Mouse (Mus musculus) heart, embryonic 15.5 days (tissue): ENCODE measurements around the gene H1fx. TPM values are rescaled to one million over a fixed set of nuclear protein-coding genes. Genes with fewer than 3 reads are reported as not detected.

Experiments
- ATAC-seq: fragments of 200-750 bp; cut with Nextera tagmentation; replicated peaks from 2 replicates; pipeline ENCODE4 v1.8.0; 2017; ENCODE audit warnings: low read depth, moderate TSS enrichment; ENCODE audit not compliant: insufficient number of reproducible peaks, insufficient read depth, low FRiP score
- H3K27ac ChIP-seq: fragments of 300-500 bp; sonication (generic); 2 replicates; pipeline ENCODE4 v1.5.1; 2015; ENCODE audit warnings: mild to moderate bottlenecking, inconsistent platforms
- H3K27me3 ChIP-seq: fragments of 300-500 bp; sonication (generic); 2 replicates; pipeline ENCODE4 v1.6.1; 2015; ENCODE audit warnings: inconsistent platforms
- H3K36me3 ChIP-seq: fragments of 300-500 bp; sonication (generic); 2 replicates; pipeline ENCODE4 v1.6.1; 2015; ENCODE audit warnings: mild to moderate bottlenecking, inconsistent platforms
- H3K4me1 ChIP-seq: fragments of 300-500 bp; sonication (generic); replicated peaks from 2 replicates; pipeline ENCODE4 v1.6.1; 2015; ENCODE audit warnings: inconsistent platforms
- H3K4me2 ChIP-seq: fragments of 300-500 bp; sonication (generic); 2 replicates; pipeline ENCODE4 v1.6.1; 2015; ENCODE audit warnings: inconsistent platforms, mild to moderate bottlenecking, moderate library complexity
- H3K4me3 ChIP-seq: fragments of 300-500 bp; sonication (generic); 2 replicates; pipeline ENCODE4 v1.5.1; 2015; ENCODE audit warnings: mild to moderate bottlenecking, inconsistent platforms
- H3K9ac ChIP-seq: fragments of 300-500 bp; sonication (generic); 2 replicates; pipeline ENCODE4 v1.6.1; 2015; ENCODE audit warnings: mild to moderate bottlenecking, inconsistent platforms
- H3K9me3 ChIP-seq: fragments of 300-500 bp; sonication (generic); replicated peaks from 2 replicates; pipeline ENCODE4 v1.6.1; 2016; ENCODE audit warnings: inconsistent platforms
- WGBS: fragments of 180-500 bp; shearing (Covaris S2); methylation state at CpG from one replicate; pipeline ENCODE4 v1.1.7; 2015; ENCODE audit warnings: mixed read lengths; 5-methylcytosine and 5-hydroxymethylcytosine counted together
- polyA plus RNA-seq: library from polyadenylated mRNA; unstranded; fragments of >200 nt; fragmentation: Nextera tagmentation; extraction: Ambion mirVana; gene quantifications from 2 replicates; pipeline ENCODE4 v1.2.1, GENCODE M21; 2015

The H1fx gene
- polyA plus RNA-seq, 1 experiment from 2014 or later, result 18.1 TPM

DNA sequence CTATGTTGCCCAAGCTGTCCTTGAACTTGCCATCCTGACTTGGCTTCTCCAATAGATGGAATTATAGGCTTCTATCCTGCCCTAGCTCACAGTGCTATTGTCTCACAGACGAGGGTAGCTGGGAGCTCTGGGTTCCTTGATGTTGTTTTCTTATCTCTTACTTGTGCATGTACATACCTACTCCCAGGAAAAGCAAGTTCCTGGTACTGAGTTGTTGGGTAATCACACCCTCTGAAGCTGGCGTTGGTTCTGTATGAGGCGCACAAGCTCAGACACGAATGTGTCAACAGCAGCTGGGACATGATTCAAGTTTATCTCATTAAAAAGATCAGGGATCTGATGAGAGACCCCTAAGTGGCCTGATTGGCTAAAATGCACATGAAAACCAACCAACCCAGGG lies 22.0 kb upstream of the H1fx start:
- H3K4me3 ChIP-seq, result no peak overlapping the region
- WGBS, result 66% methylated on average over 4 of the region's 4 CpGs
- H3K36me3 ChIP-seq, result peaks cover 59% of the 10 kb centered on the region
- H3K9ac ChIP-seq, result no peak overlapping the region
- H3K4me1 ChIP-seq, result no peaks in the 10 kb centered on the region
- H3K4me2 ChIP-seq, result no peak overlapping the region
- no peak overlapping the region for H3K27ac ChIP-seq
- ATAC-seq, result no peak
- H3K9me3 ChIP-seq, result no peaks in the 10 kb centered on the region
- H3K27me3 ChIP-seq, result no peaks in the 10 kb centered on the region

DNA sequence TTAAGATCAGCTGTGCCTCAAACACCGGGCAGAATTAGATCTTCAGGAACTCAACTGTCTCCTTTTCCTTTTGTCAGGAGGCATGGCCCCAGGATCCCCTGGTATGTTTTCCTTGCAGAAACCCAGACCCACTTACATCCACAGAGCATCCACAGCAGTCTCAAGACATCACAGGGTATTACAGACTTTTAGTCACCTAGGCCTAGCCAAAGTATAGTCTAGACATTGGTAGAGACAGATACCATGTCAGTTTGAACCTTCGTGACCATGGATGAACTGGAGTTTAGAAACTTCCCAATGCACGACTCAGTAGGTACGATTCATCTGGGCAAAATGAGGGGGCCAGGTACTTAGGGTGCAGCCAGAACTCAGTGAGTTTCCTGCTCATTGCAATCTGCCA lies 16.9 kb upstream of the H1fx start:
- 82% methylated on average over 4 of the region's 4 CpGs for WGBS
- Histone ChIP-seq H3K36me3 (peaks cover 36% of the 10 kb centered on the region), H3K4me2 (no peak overlapping the region), H3K9me3 (no peaks in the 10 kb centered on the region), H3K27ac (no peak overlapping the region), H3K4me3 (no peak overlapping the region), H3K27me3 (no peaks in the 10 kb centered on the region), H3K9ac (no peak overlapping the region), H3K4me1 (peaks cover 16% of the 10 kb centered on the region)
- no peak for ATAC-seq

- no peak overlapping the region for H3K9ac ChIP-seq
- H3K27me3 ChIP-seq, result no peaks in the 10 kb centered on the region
- no peak overlapping the region for H3K4me3 ChIP-seq
- peaks cover 32% of the 10 kb centered on the region for H3K36me3 ChIP-seq
- no peak overlapping the region for H3K4me2 ChIP-seq
- peaks cover 16% of the 10 kb centered on the region for H3K4me1 ChIP-seq
- H3K9me3 ChIP-seq, result no peaks in the 10 kb centered on the region
- WGBS, result 53% methylated on average over 7 of the region's 7 CpGs
- no peak for ATAC-seq
- H3K27ac ChIP-seq, result no peak overlapping the region
Measured at GRCm38 (mm10) chr6:87997706-87998265, 16.3 kb upstream of the H1fx start.

GRCm38 (mm10) chr6:87996606-87997005 lies 15.2 kb upstream of the H1fx start:
- Histone ChIP-seq H3K4me2 (no peak overlapping the region), H3K9me3 (no peaks in the 10 kb centered on the region), H3K4me1 (peaks cover 16% of the 10 kb centered on the region), H3K4me3 (no peak overlapping the region), H3K36me3 (peaks cover 24% of the 10 kb centered on the region), H3K9ac (no peak overlapping the region), H3K27me3 (no peaks in the 10 kb centered on the region), H3K27ac (no peak overlapping the region)
- no peak for ATAC-seq
- 74% methylated on average over 9 of the region's 9 CpGs for WGBS

DNA sequence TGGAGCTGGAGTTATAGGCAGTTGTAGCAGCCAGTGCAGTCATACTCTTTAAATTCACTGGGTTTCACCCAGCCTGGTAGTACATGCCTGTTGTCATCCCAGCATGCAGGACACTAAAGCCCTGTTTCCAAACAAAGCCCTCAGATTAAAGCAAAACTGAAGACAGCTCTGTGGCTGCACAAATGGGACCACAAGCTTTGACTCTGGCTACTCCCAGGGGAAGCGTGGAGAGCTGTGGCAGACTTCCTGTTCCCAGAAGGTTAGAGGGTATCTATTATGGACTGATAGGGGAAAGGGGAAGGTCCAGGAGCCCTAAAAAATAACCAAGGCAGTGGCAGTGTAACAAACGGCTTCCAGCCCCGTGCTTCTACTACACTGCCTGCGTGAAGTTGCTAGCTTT lies 14.1 kb upstream of the H1fx start:
- no peaks in the 10 kb centered on the region for H3K27me3 ChIP-seq
- no peak overlapping the region for H3K4me3 ChIP-seq
- no peak overlapping the region for H3K9ac ChIP-seq
- no peak for ATAC-seq
- peaks cover 16% of the 10 kb centered on the region for H3K4me1 ChIP-seq
- WGBS, result 49% methylated on average over 4 of the region's 4 CpGs
- no peaks in the 10 kb centered on the region for H3K9me3 ChIP-seq
- no peak overlapping the region for H3K4me2 ChIP-seq
- no peak overlapping the region for H3K27ac ChIP-seq
- H3K36me3 ChIP-seq, result peaks cover 13% of the 10 kb centered on the region; the same call in 1 of the 2 replicates

GRCm38 (mm10) chr6:87993790-87994571 lies 12.5 kb upstream of the H1fx start:
- Histone ChIP-seq H3K4me1 (peaks cover 16% of the 10 kb centered on the region), H3K9ac (peak overlapping the region; percentile 5; the same call in 1 of the 2 replicates), H3K4me2 (peak overlapping the region; percentile 58), H3K36me3 (0 out of 2 replicates have a peak, but pooled peaks cover 6% of the 10 kb centered on the region), H3K9me3 (no peaks in the 10 kb centered on the region), H3K27ac (0 out of 2 replicates have a peak overlapping the region, but pooled peaks have one; percentile 18), H3K4me3 (peak overlapping the region; percentile 32), H3K27me3 (no peaks in the 10 kb centered on the region)
- 10% methylated on average over 18 of the region's 18 CpGs for WGBS
- ATAC-seq, result peak; percentile 36; the same call in 1 of the 2 replicates

- Histone ChIP-seq H3K4me1 (peaks cover 16% of the 10 kb centered on the region), H3K4me3 (no peak overlapping the region), H3K27ac (no peak overlapping the region), H3K27me3 (no peaks in the 10 kb centered on the region), H3K9ac (no peak overlapping the region), H3K4me2 (no peak overlapping the region), H3K9me3 (no peaks in the 10 kb centered on the region), H3K36me3 (no peaks in the 10 kb centered on the region)
- 48% methylated on average over 6 of the region's 6 CpGs for WGBS
- ATAC-seq, result no peak
Measured at GRCm38 (mm10) chr6:87992733-87993132, 11.3 kb upstream of the H1fx start.

GRCm38 (mm10) chr6:87991886-87992285 lies 10.4 kb upstream of the H1fx start:
- Histone ChIP-seq H3K9me3 (no peaks in the 10 kb centered on the region), H3K9ac (no peak overlapping the region), H3K4me1 (peaks cover 16% of the 10 kb centered on the region), H3K27ac (no peak overlapping the region), H3K36me3 (no peaks in the 10 kb centered on the region), H3K27me3 (no peaks in the 10 kb centered on the region), H3K4me3 (no peak overlapping the region), H3K4me2 (no peak overlapping the region)
- no peak for ATAC-seq
- WGBS, result 67% methylated on average over 1 of the region's 1 CpGs

GRCm38 (mm10) chr6:87991216-87991615 lies 9.8 kb upstream of the H1fx start:
- no peaks in the 10 kb centered on the region for H3K36me3 ChIP-seq
- no peaks in the 10 kb centered on the region for H3K9me3 ChIP-seq
- H3K9ac ChIP-seq, result no peak overlapping the region
- WGBS, result 57% methylated on average over 4 of the region's 4 CpGs
- no peak overlapping the region for H3K4me2 ChIP-seq
- H3K27me3 ChIP-seq, result no peaks in the 10 kb centered on the region
- H3K4me3 ChIP-seq, result no peak overlapping the region
- H3K27ac ChIP-seq, result no peak overlapping the region
- ATAC-seq, result no peak
- H3K4me1 ChIP-seq, result peaks cover 16% of the 10 kb centered on the region

DNA sequence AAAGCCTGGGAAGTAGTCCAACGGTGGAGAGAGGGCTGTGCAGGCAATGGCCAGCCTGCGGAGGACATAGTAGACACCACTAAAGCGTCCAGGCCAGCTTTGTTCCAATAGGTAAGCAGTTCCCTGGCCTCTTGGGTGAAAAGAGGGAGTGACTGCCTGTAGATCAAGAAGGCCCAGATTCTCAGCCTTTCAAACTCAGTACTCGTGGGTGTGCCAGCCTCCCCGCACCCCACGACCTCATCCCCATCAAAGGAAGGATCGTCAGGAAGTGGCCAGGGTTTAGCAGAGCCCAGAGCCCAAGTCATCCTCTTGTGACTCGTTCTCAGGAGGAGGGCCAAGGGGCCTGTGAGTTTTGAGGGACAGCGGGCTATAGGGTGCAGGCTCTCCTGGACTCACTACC lies 1.1 kb upstream of the H1fx start:
- Histone ChIP-seq H3K27ac (no peak overlapping the region), H3K36me3 (no peaks in the 10 kb centered on the region; the same call in 1 of the 2 replicates), H3K4me2 (peak overlapping the region; percentile 75), H3K4me1 (peaks cover 6% of the 10 kb centered on the region), H3K9me3 (no peaks in the 10 kb centered on the region), H3K27me3 (no peaks in the 10 kb centered on the region), H3K4me3 (peak overlapping the region; percentile 80), H3K9ac (no peak overlapping the region)
- WGBS, result 65% methylated on average over 9 of the region's 9 CpGs
- ATAC-seq, result no peak

GRCm38 (mm10) chr6:87981030-87981485 lies 379 bp downstream of the H1fx start:
- WGBS, result under 1% methylated on average over 48 of the region's 56 CpGs
- peak; percentile 32 for ATAC-seq

More at GRCm38 (mm10) chr6:87981030-87981485, 379 bp downstream of the H1fx start:
- Histone ChIP-seq H3K4me1 (peaks cover 6% of the 10 kb centered on the region), H3K4me2 (peak overlapping the region; percentile 75), H3K27ac (peak overlapping the region; percentile 33), H3K36me3 (no peaks in the 10 kb centered on the region; the same call in 1 of the 2 replicates), H3K27me3 (no peaks in the 10 kb centered on the region), H3K9ac (peak overlapping the region; percentile 77), H3K9me3 (no peaks in the 10 kb centered on the region), H3K4me3 (peak overlapping the region; percentile 80)
